Mouse (Mus musculus): Measurements from ENCODE around the gene Ist1.

Gene Ist1

DNA sequence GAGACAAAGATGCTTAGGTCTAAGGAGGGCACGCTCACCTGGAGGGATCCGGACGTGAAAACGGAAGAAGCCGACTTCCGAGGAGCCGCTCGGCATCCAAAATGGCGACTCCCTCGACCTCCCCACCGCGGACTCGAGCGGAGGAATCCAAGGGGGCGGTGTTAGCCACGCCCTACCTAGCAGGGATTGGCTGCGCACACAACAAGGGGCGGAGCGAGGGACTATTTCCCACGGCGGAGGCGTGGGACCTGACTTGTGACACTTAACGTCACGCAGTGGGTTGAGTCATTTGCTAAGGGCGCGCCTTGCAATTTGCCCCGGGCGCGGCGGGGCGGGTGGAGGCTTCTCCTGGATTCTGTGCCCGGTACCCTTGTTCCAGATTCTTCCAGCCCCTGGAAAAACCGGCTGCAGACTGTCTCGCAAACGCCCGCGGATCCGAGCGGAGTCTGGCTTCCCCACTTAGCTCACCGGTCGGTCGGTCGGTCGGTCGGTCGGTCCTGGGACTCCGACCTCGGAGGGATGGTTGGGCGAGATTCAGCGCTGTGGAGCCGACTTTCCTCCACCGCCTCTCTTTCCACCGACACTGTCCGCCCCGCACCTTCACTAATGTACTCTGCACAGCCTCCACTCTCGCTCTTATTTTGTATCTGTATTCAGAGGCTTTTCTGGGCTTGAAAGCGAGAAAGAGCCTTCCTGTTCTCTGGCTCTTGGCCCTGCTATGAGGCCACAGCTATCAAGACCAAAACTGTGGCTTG, at the start of gene Ist1:
Gene Ist1 (minus strand): TSS at position 115 of the 755 bp plus-strand sequence.
- peak; percentile 97 for DNase-seq

DNA sequence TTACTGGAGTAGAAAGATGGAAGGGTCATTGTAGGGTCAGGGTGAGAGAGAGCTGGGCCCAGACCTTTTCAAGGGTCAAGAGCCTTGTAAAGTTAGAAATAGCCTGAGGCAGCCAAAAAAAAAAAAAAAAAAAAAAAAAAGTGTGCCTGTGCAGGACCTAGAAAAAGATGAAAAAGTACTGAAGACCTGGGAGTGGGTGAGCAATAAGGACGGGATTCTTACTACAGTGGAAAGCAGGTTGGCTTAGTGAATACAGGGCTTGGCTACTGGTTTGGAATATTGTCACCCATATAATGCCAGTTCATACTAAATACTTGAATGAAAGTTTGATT, 45.0 kb upstream of the Ist1 start:
- no peak for DNase-seq

GRCm38 (mm10) chr8:109737237-109738048, 44.4 kb upstream of the Ist1 start, which contains the start of gene Atxn1l:
Gene Atxn1l (minus strand): TSS chr8:109737739.
- DNase-seq = peak; percentile 82

GRCm38 (mm10) chr8:109736819-109737218, 43.8 kb upstream of the Ist1 start:
- DNase-seq = no peak

- no peak for DNase-seq
Measured at GRCm38 (mm10) chr8:109734018-109734417, 41.0 kb upstream of the Ist1 start.

- DNase-seq = no peak
Measured at GRCm38 (mm10) chr8:109731012-109731411, 38.0 kb upstream of the Ist1 start.

GRCm38 (mm10) chr8:109725106-109725505, 32.0 kb upstream of the Ist1 start:
- DNase-seq = no peak

DNA sequence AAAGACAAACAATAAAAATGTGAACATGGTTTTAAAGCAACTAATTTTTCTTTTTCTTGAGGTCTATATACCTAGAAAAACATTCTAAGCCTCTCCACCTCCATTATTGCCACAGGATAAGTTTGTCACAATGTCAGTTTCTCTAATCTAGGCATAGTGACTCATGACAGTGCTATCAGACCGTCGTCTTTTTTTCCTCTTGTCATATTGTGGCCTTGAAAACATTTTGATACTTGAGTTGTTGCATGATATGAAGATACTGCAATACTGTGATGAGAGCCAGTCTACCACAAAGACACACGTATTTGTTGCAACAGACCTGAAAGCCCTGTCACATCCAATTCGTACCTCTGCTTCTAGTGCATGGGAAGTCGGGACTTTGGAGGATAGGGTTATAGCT, 21.9 kb upstream of the Ist1 start:
- no peak for DNase-seq

DNA sequence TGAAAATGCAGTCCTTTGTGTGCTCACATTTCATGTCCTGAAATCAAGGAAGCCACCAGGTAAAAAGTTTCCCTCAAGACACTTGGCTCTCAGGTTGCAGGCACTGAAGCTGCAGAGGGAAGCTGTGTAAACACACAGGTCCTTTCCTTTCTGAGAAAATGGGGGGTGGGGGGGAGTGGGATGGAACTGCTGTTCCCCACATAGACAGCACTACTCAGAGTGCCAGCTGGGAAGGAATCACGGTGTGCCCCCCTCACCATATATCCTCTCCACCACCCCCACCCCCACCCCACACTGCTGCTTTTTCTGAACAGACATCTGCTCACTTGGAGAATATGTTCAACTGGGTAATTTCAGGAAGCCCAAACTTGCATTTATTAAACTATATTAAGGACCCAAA, 19.5 kb upstream of the Ist1 start:
- no peak for DNase-seq

DNA sequence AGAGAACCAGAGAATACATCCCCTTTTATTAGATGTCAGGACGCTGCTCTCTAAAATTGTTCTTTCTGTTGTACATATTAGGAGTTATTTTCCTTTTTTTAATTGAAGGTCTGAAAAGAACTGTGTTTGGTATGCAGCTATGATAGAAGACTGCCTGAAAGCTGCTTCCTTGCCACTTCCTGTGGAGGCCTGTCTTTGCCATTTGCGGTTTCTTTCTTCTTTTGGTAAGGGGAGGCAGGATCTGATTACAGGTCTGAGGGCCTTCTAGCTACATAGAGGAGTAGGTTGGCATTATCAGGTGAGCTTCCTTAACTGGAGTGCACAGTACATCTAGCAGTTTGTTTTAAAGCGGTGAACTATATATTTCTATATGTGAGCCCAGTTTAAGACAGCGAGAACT, 14.9 kb upstream of the Ist1 start:
- DNase-seq = no peak

DNA sequence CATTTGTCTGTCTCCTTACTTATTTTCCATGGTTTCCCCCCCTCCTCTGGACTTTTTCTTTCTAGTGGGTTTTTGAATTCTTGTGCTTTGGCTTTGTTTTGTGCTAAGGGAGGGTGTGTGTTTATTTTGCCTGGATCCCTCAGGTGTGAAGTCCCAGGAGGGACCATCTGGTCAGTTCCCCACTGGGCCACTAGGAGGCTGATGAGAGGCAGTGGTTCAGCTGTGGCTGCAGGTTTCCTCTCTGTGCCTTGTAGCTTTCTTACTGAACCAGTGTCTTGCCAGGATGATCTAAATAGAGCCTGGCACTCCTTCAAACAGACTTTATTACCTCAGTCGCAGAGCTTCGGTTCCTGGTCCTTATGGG, 13.8 kb upstream of the Ist1 start:
- peak; percentile 76 for DNase-seq

DNA sequence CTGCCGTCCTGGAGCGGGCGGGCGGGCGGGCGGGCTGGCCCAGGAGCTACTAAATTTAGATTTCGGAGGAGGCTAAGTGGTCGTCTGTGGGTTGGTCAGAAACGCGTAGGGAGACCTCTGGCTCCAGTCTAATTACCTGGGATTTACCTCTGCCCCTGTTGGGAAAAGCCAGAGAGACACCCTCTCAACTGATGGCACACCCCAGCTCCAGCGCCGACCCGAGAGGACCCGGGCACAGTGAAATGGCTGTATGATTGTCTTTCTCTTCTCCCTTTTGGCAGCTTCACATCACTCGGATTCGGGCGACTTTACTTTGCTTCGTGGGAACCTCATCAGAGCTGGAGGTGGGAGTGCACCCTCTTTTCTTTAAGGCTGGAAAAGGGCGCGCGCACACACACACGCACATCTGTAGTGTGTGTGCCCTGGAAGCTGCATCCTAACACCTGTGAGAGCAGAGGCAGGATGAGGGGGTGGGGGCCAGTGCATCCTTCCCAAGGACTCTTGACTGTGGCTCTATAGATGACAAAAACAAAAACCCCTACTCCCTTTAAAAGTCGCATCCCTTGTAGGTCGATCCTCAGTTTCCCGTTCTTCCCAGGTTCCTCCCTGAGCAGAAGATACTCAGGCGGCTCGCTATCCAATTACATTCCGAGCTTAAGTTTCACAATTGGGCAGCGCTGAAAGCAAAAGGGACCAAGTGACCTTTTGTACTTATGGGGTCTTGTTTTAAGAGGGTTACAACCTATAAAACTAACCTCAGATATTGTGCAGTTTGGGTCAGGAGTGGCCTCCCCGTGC, 13.2 kb upstream of the Ist1 start:
- DNase-seq = peak; percentile 63

DNA sequence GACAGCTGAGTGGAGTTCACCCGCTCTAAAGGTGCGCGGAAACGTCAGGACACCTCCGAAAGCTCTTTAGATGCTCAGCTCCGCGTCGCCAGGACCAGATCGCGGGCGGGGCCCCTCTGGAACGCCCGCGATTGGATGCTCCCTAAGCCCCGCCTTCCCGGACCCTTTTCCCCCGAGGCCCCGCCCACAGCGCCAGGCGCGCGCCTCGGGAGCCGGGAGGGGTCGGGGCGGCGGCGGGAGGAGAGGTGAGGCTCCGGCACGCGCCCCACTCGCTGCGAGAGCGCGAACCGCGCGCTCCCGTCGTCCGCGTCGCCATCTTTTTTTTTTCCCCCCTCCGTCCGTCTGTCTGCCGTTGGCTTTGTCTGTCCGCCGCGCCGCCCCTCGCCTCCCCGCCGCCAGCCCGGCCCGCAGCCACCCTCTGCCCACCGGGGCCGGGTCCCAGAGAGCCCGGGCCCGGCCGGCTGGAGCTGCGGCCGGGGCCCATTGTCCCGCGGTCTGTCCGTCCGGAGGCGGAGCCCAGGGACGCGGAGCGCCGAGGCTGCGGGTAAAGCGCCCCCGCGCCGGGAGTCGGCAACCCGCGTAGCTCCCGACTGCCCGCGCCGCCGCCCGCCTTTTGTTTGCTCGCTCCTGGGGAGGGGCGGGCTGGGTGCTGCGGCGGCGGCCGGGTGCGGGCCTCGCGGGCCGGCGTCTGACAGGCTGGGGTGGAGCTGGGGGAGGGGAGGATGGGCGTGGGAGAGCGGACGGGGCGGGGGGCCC, 12.4 kb upstream of the Ist1 start, which contains the start of gene Zfp821:
Gene Zfp821 (plus strand): TSS at position 227 of the 756 bp plus-strand sequence.
- DNase-seq = peak; percentile 97

DNA sequence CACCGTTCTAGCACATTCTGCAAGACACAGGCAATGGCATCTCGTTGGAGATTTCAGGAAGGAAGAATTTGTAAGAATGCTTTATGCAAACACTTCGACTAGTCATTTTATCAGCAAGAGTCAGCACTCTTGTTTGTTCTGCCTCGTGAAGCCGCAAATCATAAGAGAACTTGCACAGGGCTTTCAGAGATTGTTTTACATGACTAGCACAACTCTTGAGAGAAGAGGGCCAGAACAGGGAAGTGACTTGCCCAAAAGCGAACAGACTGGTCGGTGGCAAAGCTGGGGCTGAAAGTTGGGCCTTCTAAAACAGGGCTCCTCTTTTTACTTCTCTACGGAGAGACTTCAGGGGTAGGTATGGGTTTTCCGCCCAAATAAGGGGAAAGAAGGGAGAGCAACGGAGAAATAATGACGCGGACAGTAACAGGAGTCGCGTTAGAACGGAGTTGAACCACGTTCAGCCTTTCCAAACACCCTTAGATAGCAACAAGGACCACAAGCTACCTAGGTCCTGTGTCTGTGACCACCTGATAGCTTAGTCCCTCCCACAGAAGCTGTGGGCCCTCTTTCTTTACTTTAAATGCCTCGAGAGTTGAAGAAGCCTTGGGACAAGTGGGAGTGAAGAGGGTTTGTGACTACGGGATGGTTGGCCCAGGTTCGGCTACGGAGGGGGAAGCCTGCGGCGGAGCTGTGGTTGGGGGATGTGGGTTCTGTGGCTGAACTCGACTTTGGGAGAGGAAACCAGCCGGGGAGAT, 11.7 kb upstream of the Ist1 start:
- DNase-seq = no peak

GRCm38 (mm10) chr8:109698477-109698876, 5.4 kb upstream of the Ist1 start:
- DNase-seq = no peak

- DNase-seq = no peak
Measured at GRCm38 (mm10) chr8:109697754-109698153, 4.7 kb upstream of the Ist1 start.

- peak; percentile 55 for DNase-seq
Measured at GRCm38 (mm10) chr8:109694154-109694553, 1.1 kb upstream of the Ist1 start.

GRCm38 (mm10) chr8:109692443-109693145, 466 bp downstream of the Ist1 start:
- no peak for DNase-seq

GRCm38 (mm10) chr8:109691769-109692168, 1.3 kb downstream of the Ist1 start:
- peak; percentile 42 for DNase-seq

DNA sequence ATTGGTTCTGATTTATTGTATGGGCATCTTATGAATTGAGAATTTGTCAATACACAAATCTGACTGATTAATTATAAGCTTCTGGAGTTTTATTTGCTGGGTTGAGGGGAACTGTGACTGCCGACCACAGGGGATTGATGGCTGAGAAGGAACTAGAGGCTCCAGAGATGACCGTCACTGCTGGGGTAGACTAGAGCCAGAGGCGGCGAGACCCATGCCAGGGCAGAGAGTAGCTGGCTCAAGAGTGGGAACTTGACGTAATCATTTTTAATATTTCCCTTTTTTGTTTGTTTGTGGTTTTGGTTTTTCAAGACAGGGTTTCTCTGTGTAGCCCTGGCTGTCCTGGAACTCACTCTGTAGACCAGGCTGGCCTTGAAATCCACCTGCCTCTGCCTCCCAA, 5.8 kb downstream of the Ist1 start:
- no peak for DNase-seq

DNA sequence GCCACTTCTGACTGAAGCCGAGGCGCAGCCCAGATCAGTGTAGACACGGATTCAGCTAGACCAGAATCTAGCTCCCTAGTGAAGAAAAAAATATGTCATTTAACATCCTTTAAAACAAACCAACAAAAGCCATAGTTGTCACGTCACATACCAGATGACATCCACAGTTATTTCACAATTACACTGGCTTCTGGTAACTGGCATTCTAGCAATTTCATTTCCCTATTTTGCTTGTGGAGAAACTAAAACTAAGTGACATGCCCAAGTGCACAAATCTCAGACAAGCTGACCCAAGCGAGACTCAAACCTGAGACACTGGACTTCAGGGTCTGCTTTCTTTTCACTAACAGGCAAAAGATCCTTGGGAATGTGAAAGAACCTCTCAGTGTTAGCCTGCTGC, 10.9 kb downstream of the Ist1 start:
- DNase-seq = no peak
